Mouse (Mus musculus): ENCODE results near the gene Ptprk. TPM values are rescaled to one million over a fixed set of nuclear protein-coding genes. Genes with fewer than 3 reads are reported as not detected.

The Ptprk gene
- total and polyA plus RNA-seq, 3 experiments: 8.6 to 21.0 (median 20.0) TPM

- Histone ChIP-seq H3K4me3 (no peak overlapping the region), H3K27me3 (ENCODE audit: control insufficient read depth, insufficient read depth, low read length) (no peaks in the 10 kb centered on the region), H3K36me3 (ENCODE audit: control insufficient read depth, insufficient read depth, low read length) (no peaks in the 10 kb centered on the region), H3K27ac (no peak overlapping the region), H3K4me1 (ENCODE audit: control insufficient read depth, insufficient read depth, low read length) (no peaks in the 10 kb centered on the region), H3K9ac (ENCODE audit: low read depth, low read length) (no peak overlapping the region), H3K79me2 (replicated peaks; ENCODE audit: control insufficient read depth, insufficient read depth, low read length) (no peaks in the 10 kb centered on the region)
- TF ChIP-seq POLR2A (IDR thresholded peaks at IDR 0.05; ENCODE audit: insufficient read depth, low read depth, low read length) (no peak), EP300 (IDR thresholded peaks at IDR 0.05; ENCODE audit: insufficient read depth, low read depth, low read length) (no peak), CTCF (IDR thresholded peaks at IDR 0.05) (no peak)
- 86% methylated on average over 2 of the region's 2 CpGs for WGBS
- DNase-seq: no peak
- intact Hi-C loops (cut with DNase I): no loop called here
Observed at GRCm38 (mm10) chr10:28513601-28514000, 439.0 kb downstream of the Ptprk start.

GRCm38 (mm10) chr10:28516147-28516546 is 441.5 kb downstream of the Ptprk start:
- no peak for TF ChIP-seq POLR2A (IDR thresholded peaks at IDR 0.05; ENCODE audit: insufficient read depth, low read depth, low read length)
- TF ChIP-seq CTCF (IDR thresholded peaks at IDR 0.05): no peak
- no peak for TF ChIP-seq EP300 (IDR thresholded peaks at IDR 0.05; ENCODE audit: insufficient read depth, low read depth, low read length)
- H3K36me3 ChIP-seq (ENCODE audit: control insufficient read depth, insufficient read depth, low read length): no peaks in the 10 kb centered on the region
- no peak overlapping the region for H3K9ac ChIP-seq (ENCODE audit: low read depth, low read length)
- H3K79me2 ChIP-seq (replicated peaks; ENCODE audit: control insufficient read depth, insufficient read depth, low read length): no peaks in the 10 kb centered on the region
- DNase-seq: no peak
- H3K4me1 ChIP-seq (ENCODE audit: control insufficient read depth, insufficient read depth, low read length): no peaks in the 10 kb centered on the region
- H3K27ac ChIP-seq: no peak overlapping the region
- H3K4me3 ChIP-seq: no peak overlapping the region
- WGBS: 93% methylated on average over 5 of the region's 5 CpGs
- no peaks in the 10 kb centered on the region for H3K27me3 ChIP-seq (ENCODE audit: control insufficient read depth, insufficient read depth, low read length)
- intact Hi-C loops (cut with DNase I): no loop called here

GRCm38 (mm10) chr10:28518297-28518696 is 443.7 kb downstream of the Ptprk start:
- TF ChIP-seq EP300 (IDR thresholded peaks at IDR 0.05; ENCODE audit: insufficient read depth, low read depth, low read length) (no peak), POLR2A (IDR thresholded peaks at IDR 0.05; ENCODE audit: insufficient read depth, low read depth, low read length) (no peak), CTCF (IDR thresholded peaks at IDR 0.05) (no peak)
- Histone ChIP-seq H3K79me2 (replicated peaks; ENCODE audit: control insufficient read depth, insufficient read depth, low read length) (no peaks in the 10 kb centered on the region), H3K4me1 (ENCODE audit: control insufficient read depth, insufficient read depth, low read length) (no peaks in the 10 kb centered on the region), H3K27ac (no peak overlapping the region; the same call in 1 of the 2 replicates), H3K4me3 (no peak overlapping the region), H3K36me3 (ENCODE audit: control insufficient read depth, insufficient read depth, low read length) (no peaks in the 10 kb centered on the region), H3K27me3 (ENCODE audit: control insufficient read depth, insufficient read depth, low read length) (no peaks in the 10 kb centered on the region), H3K9ac (ENCODE audit: low read depth, low read length) (no peak overlapping the region)
- DNase-seq: no peak
- intact Hi-C loops (cut with DNase I): no loop called here
- WGBS: 39% methylated on average over 3 of the region's 3 CpGs

GRCm38 (mm10) chr10:28519861-28520260 is 445.2 kb downstream of the Ptprk start:
- no peak for TF ChIP-seq POLR2A (IDR thresholded peaks at IDR 0.05; ENCODE audit: insufficient read depth, low read depth, low read length)
- TF ChIP-seq CTCF (IDR thresholded peaks at IDR 0.05): no peak
- no peak for TF ChIP-seq EP300 (IDR thresholded peaks at IDR 0.05; ENCODE audit: insufficient read depth, low read depth, low read length)
- Histone ChIP-seq H3K27ac (no peak overlapping the region), H3K9ac (ENCODE audit: low read depth, low read length) (no peak overlapping the region), H3K4me1 (ENCODE audit: control insufficient read depth, insufficient read depth, low read length) (peaks cover 2% of the 10 kb centered on the region; the same call in 1 of the 2 replicates), H3K4me3 (no peak overlapping the region), H3K36me3 (ENCODE audit: control insufficient read depth, insufficient read depth, low read length) (0 out of 2 replicates have a peak, but pooled peaks cover 2% of the 10 kb centered on the region), H3K79me2 (replicated peaks; ENCODE audit: control insufficient read depth, insufficient read depth, low read length) (no peaks in the 10 kb centered on the region), H3K27me3 (ENCODE audit: control insufficient read depth, insufficient read depth, low read length) (no peaks in the 10 kb centered on the region)
- DNase-seq: no peak
- intact Hi-C loops (cut with DNase I): no loop called here
- 71% methylated on average over 1 of the region's 1 CpGs for WGBS

- Histone ChIP-seq H3K36me3 (ENCODE audit: control insufficient read depth, insufficient read depth, low read length) (0 out of 2 replicates have a peak, but pooled peaks cover 2% of the 10 kb centered on the region), H3K4me3 (no peak overlapping the region), H3K27me3 (ENCODE audit: control insufficient read depth, insufficient read depth, low read length) (no peaks in the 10 kb centered on the region), H3K9ac (ENCODE audit: low read depth, low read length) (no peak overlapping the region), H3K4me1 (ENCODE audit: control insufficient read depth, insufficient read depth, low read length) (peaks cover 2% of the 10 kb centered on the region; the same call in 1 of the 2 replicates), H3K79me2 (replicated peaks; ENCODE audit: control insufficient read depth, insufficient read depth, low read length) (no peaks in the 10 kb centered on the region), H3K27ac (peak overlapping the region; percentile 40)
- 36% methylated on average over 14 of the region's 14 CpGs for WGBS
- no peak for TF ChIP-seq EP300 (IDR thresholded peaks at IDR 0.05; ENCODE audit: insufficient read depth, low read depth, low read length)
- peak; percentile 7 to 18 for DNase-seq
- intact Hi-C loops (cut with DNase I): no loop called here
Observed at GRCm38 (mm10) chr10:28523992-28524735, 449.5 kb downstream of the Ptprk start.

- Histone ChIP-seq H3K4me3 (no peak overlapping the region), H3K36me3 (ENCODE audit: control insufficient read depth, insufficient read depth, low read length) (no peaks in the 10 kb centered on the region), H3K27me3 (ENCODE audit: control insufficient read depth, insufficient read depth, low read length) (no peaks in the 10 kb centered on the region), H3K79me2 (replicated peaks; ENCODE audit: control insufficient read depth, insufficient read depth, low read length) (no peaks in the 10 kb centered on the region), H3K9ac (ENCODE audit: low read depth, low read length) (no peak overlapping the region), H3K27ac (no peak overlapping the region), H3K4me1 (ENCODE audit: control insufficient read depth, insufficient read depth, low read length) (peaks cover 2% of the 10 kb centered on the region; the same call in 1 of the 2 replicates)
- TF ChIP-seq EP300 (IDR thresholded peaks at IDR 0.05; ENCODE audit: insufficient read depth, low read depth, low read length): no peak
- no peak for TF ChIP-seq CTCF (IDR thresholded peaks at IDR 0.05)
- TF ChIP-seq POLR2A (IDR thresholded peaks at IDR 0.05; ENCODE audit: insufficient read depth, low read depth, low read length): no peak
- 57% methylated on average over 4 of the region's 4 CpGs for WGBS
- intact Hi-C loops (cut with DNase I): no loop called here
- DNase-seq: no peak
Observed at GRCm38 (mm10) chr10:28540595-28540994, 466.0 kb downstream of the Ptprk start.
